8 mouse cellular contexts compared by ENCODE assay signal in genomic region chr16:17132089-17132905, GRCm38 (mm10). TPM values are rescaled to one million over a fixed set of nuclear protein-coding genes. Genes with fewer than 3 reads are reported as not detected.
DNase-seq lines count a peak whose midpoint lies in the region; ATAC-seq and TF ChIP-seq lines count a peak whose summit lies in the region.

Gene Sdf2l1 (minus strand): TSS chr16:17132383.

- ATAC-seq in forebrain, embryonic 13.5 days = peak; percentile 99
- peak; percentile 98 for ATAC-seq in liver, postnatal 0 days
- peak; percentile 99 for ATAC-seq in neural tube, embryonic 14.5 days (ENCODE audit: low read depth)

- peaks cover 13% of the 10 kb centered on the region for H3K36me3 ChIP-seq in E14TG2a.4 (ENCODE audit: insufficient read depth, low read length)
- H3K36me3 ChIP-seq in forebrain, embryonic 13.5 days (ENCODE audit: poor library complexity, severe bottlenecking) = no peaks in the 10 kb centered on the region
- H3K36me3 ChIP-seq in liver, postnatal 0 days (replicated peaks; ENCODE audit: insufficient read depth, low read length) = no peaks in the 10 kb centered on the region
- H3K36me3 ChIP-seq in neural tube, embryonic 14.5 days (ENCODE audit: control insufficient read depth, insufficient read depth, low read length) = no peaks in the 10 kb centered on the region

- under 1% methylated on average over 47 of the region's 47 CpGs for WGBS in forebrain, embryonic 13.5 days
- under 1% methylated on average over 47 of the region's 47 CpGs for WGBS in large intestine, adult 2 months
- under 1% methylated on average over 46 of the region's 47 CpGs for WGBS in liver, postnatal 0 days (ENCODE audit: insufficient replicate concordance)
- WGBS in neural tube, embryonic 14.5 days = under 1% methylated on average over 47 of the region's 47 CpGs

- H3K9me3 ChIP-seq in E14TG2a.4 (ENCODE audit: low read length) = no peaks in the 10 kb centered on the region
- no peaks in the 10 kb centered on the region for H3K9me3 ChIP-seq in forebrain, embryonic 13.5 days (replicated peaks)
- H3K9me3 ChIP-seq in liver, postnatal 0 days (ENCODE audit: low read length) = no peaks in the 10 kb centered on the region
- no peaks in the 10 kb centered on the region for H3K9me3 ChIP-seq in neural tube, embryonic 14.5 days (ENCODE audit: control insufficient read depth, low read length)

- peaks cover 24% of the 10 kb centered on the region for H3K27me3 ChIP-seq in E14TG2a.4 (ENCODE audit: insufficient read depth, low read length)
- H3K27me3 ChIP-seq in forebrain, embryonic 13.5 days = no peaks in the 10 kb centered on the region
- no peaks in the 10 kb centered on the region for H3K27me3 ChIP-seq in liver, postnatal 0 days (ENCODE audit: insufficient read depth, low read length)
- no peaks in the 10 kb centered on the region for H3K27me3 ChIP-seq in neural tube, embryonic 14.5 days (ENCODE audit: control insufficient read depth, insufficient read depth, low read length)

- peak within 1 kb of the TSS; percentile 70 for H3K27ac ChIP-seq in forebrain, embryonic 13.5 days
- no peak within 1 kb of the TSS for H3K27ac ChIP-seq in liver, postnatal 0 days (ENCODE audit: low read depth)
- peak within 1 kb of the TSS; percentile 78 for H3K27ac ChIP-seq in neural tube, embryonic 14.5 days (ENCODE audit: low read depth, low read length)

- no peak for TF ChIP-seq EP300 in liver, postnatal 0 days (IDR thresholded peaks at IDR 0.05; ENCODE audit: low read depth)

- H3K4me2 ChIP-seq in forebrain, embryonic 13.5 days = peak within 1 kb of the TSS; percentile 96
- peak within 1 kb of the TSS; percentile 96 for H3K4me2 ChIP-seq in liver, postnatal 0 days (ENCODE audit: low read depth, low read length)
- H3K4me2 ChIP-seq in neural tube, embryonic 14.5 days (ENCODE audit: low read depth, low read length) = peak within 1 kb of the TSS; percentile 96

- peaks cover 21% of the 10 kb centered on the region for H3K4me1 ChIP-seq in E14TG2a.4 (replicated peaks; ENCODE audit: low read depth, low read length)
- peaks cover 20% of the 10 kb centered on the region for H3K4me1 ChIP-seq in forebrain, embryonic 13.5 days
- H3K4me1 ChIP-seq in liver, postnatal 0 days (ENCODE audit: insufficient read depth) = peaks cover 11% of the 10 kb centered on the region; the same call in 1 of the 2 replicates
- peaks cover 12% of the 10 kb centered on the region; the same call in 1 of the 2 replicates for H3K4me1 ChIP-seq in neural tube, embryonic 14.5 days (ENCODE audit: control insufficient read depth, insufficient read depth, low read length)

- H3K4me3 ChIP-seq in E14TG2a.4 (replicated peaks; ENCODE audit: low read length) = peak within 1 kb of the TSS; percentile 97
- peak within 1 kb of the TSS; percentile 70 for H3K4me3 ChIP-seq in forebrain, embryonic 13.5 days
- peak within 1 kb of the TSS; percentile 68 for H3K4me3 ChIP-seq in liver, postnatal 0 days (ENCODE audit: low read depth, low read length)
- H3K4me3 ChIP-seq in neural tube, embryonic 14.5 days (ENCODE audit: low read depth, low read length) = peak within 1 kb of the TSS; percentile 72

- peak within 1 kb of the TSS; percentile 75 for H3K9ac ChIP-seq in forebrain, embryonic 13.5 days
- peak within 1 kb of the TSS; percentile 72 for H3K9ac ChIP-seq in liver, postnatal 0 days (replicated peaks)
- H3K9ac ChIP-seq in neural tube, embryonic 14.5 days (replicated peaks; ENCODE audit: low read depth, low read length) = peak within 1 kb of the TSS; percentile 74

- intact Hi-C loops in heart, postnatal 10 days (cut with DNase I) = loop anchor here (5.0 kb wide), 1 partner anchor 145 kb away; the partner anchor contains the start of gene Tmem191c

- DNase-seq in c-Kit-positive CD71-positive TER-119-positive erythroid progenitor cells, embryonic 14.5 days (ENCODE audit: low spot score) = peak; percentile 98
- DNase-seq in heart, postnatal 10 days = peak; percentile 97 to 98
- peak; percentile 89 for DNase-seq in large intestine, adult 2 months (ENCODE audit: low read depth, low spot score)
- peak; percentile 98 for DNase-seq in liver, postnatal 0 days
- peak; percentile 98 for DNase-seq in testis, postnatal 10 days (ENCODE audit: low spot score)

- TF ChIP-seq CTCF in E14TG2a.4 (conservative IDR thresholded peaks at IDR 0.05; ENCODE audit: low read length) = no peak; the same call in 1 of the 2 replicates
- no peak; the same call in none of the 2 replicates for TF ChIP-seq CTCF in liver, postnatal 0 days (IDR thresholded peaks at IDR 0.05; ENCODE audit: low read depth)

RNA-seq across cellular contexts. Expression of gene Sdf2l1, which starts in this region (rescaled TPM):
- polyA plus RNA-seq in forebrain, embryonic 13.5 days (2015; fragmentation: Nextera tagmentation; extraction: Ambion mirVana) = 54.6 and 57.5 TPM in 2 replicates
- total RNA-seq in heart, postnatal 10 days (2021) = 1 to 10 TPM; 3.4 to 7.1 TPM
- polyA plus RNA-seq in large intestine, adult 2 months (2012; rRNA removed) = 105 and 107 TPM in 2 replicates
- 25.8 and 27.1 TPM in 2 replicates for polyA plus RNA-seq in liver, postnatal 0 days (2015; fragmentation: Nextera tagmentation; extraction: Ambion mirVana)
- polyA plus RNA-seq in neural tube, embryonic 14.5 days (2014; fragmentation: Nextera tagmentation; extraction: Ambion mirVana) = 15.9 and 20.8 TPM in 2 replicates
